ENCODE assay signal across 15 mouse cellular contexts in the genomic region with DNA sequence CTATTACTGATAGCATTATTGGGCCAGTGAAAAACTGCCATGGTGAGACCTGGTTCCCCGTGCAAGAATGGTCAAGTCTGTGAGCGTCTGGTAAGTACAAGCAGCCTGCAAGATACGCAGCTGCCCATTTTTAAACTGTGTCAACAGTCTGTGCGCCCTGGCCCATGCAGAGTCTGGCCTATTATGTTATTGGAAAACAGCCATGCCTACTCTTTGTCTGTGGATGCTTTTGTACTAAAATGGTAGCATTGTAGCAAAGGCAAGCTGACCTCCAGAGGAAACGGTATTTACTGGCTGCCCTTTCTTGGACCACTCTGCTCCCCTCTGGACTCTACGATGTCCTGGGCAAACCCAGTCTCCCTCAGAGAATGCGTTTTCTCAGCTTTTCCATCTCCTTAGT.
A peak's percentile ranks its signal among the peaks of the same experiment; 100 is the strongest.
DNase-seq lines count a peak whose midpoint lies in the region; ATAC-seq and TF ChIP-seq lines count a peak whose summit lies in the region.
"Had no signal": no experiment of that assay in that cellular context is flagged by ENCODE, and none has a peak within 500 bp of the region (broad histone marks: within the 10 kb centered on the region; RNA-seq: fewer than 3 reads in every experiment).

No protein-coding gene starts in this region.

- H3K4me1 ChIP-seq in heart, embryonic 16.5 days (ENCODE audit: control insufficient read depth, insufficient read depth, low read length) = peaks cover 18% of the 10 kb centered on the region
- H3K4me1 ChIP-seq in cerebellum, adult 2 months (ENCODE audit: control insufficient read depth, insufficient read depth, low read length) = no peaks in the 10 kb centered on the region; the same call in 1 of the 2 replicates
- no peaks in the 10 kb centered on the region for H3K4me1 ChIP-seq in forebrain, postnatal 0 days (ENCODE audit: insufficient read depth)
- H3K4me1 ChIP-seq: intestine, embryonic 15.5 days; limb, embryonic 12.5 days had no signal

- no peaks in the 10 kb centered on the region for H3K9me3 ChIP-seq in heart, embryonic 16.5 days (replicated peaks; ENCODE audit: control insufficient read depth, low read length)
- H3K9me3 ChIP-seq in forebrain, postnatal 0 days (ENCODE audit: low read length) = no peaks in the 10 kb centered on the region
- H3K9me3 ChIP-seq: intestine, embryonic 15.5 days; limb, embryonic 12.5 days had no signal

- no peak for DNase-seq in heart, adult 11 months
- peak; percentile 74 for DNase-seq in Muller cell, postnatal 12 days (ENCODE audit: inconsistent ontology term)
- DNase-seq in cerebellum, adult 2 months = peak; percentile 50 to 72
- DNase-seq in forebrain, postnatal 0 days = no peak
- DNase-seq in thymus, postnatal 25 days = no peak
- no peak for DNase-seq in kidney, adult 8-10 months
- DNase-seq in ovary, postnatal 10 days (ENCODE audit: low spot score) = no peak
- DNase-seq: adrenal gland, postnatal 25 days; kidney, postnatal 4 days; lung, embryonic 14.5 days; thymus, postnatal 14 days had no signal

- no peak overlapping the region for H3K4me3 ChIP-seq in heart, embryonic 16.5 days (ENCODE audit: low read length)
- no peak overlapping the region for H3K4me3 ChIP-seq in cerebellum, adult 2 months (replicated peaks; ENCODE audit: insufficient read depth, low read depth, low read length)
- H3K4me3 ChIP-seq in forebrain, postnatal 0 days (ENCODE audit: low read depth, low read length) = no peak overlapping the region
- H3K4me3 ChIP-seq: intestine, embryonic 15.5 days; limb, embryonic 12.5 days had no signal

- H3K27me3 ChIP-seq in heart, embryonic 16.5 days (ENCODE audit: control insufficient read depth, insufficient read depth, low read length) = no peaks in the 10 kb centered on the region
- H3K27me3 ChIP-seq in cerebellum, adult 2 months (ENCODE audit: control insufficient read depth, insufficient read depth, low read length) = no peaks in the 10 kb centered on the region
- H3K27me3 ChIP-seq in forebrain, postnatal 0 days (ENCODE audit: insufficient read depth, low read length) = no peaks in the 10 kb centered on the region
- H3K27me3 ChIP-seq: intestine, embryonic 15.5 days; limb, embryonic 12.5 days; Patski had no signal

- TF ChIP-seq CTCF in cerebellum, adult 2 months (IDR thresholded peaks at IDR 0.05; ENCODE audit: borderline replicate concordance, insufficient read depth, low read depth, low read length) = no peak
- no peak for TF ChIP-seq CTCF in forebrain, postnatal 0 days (IDR thresholded peaks at IDR 0.05; ENCODE audit: low read depth)

- H3K27ac ChIP-seq in heart, embryonic 16.5 days (ENCODE audit: low read length) = peak overlapping the region; percentile 8
- no peak overlapping the region for H3K27ac ChIP-seq in cerebellum, adult 2 months (ENCODE audit: insufficient read depth, low read length)
- H3K27ac ChIP-seq in forebrain, postnatal 0 days (ENCODE audit: low read depth, low read length) = no peak overlapping the region
- H3K27ac ChIP-seq: intestine, embryonic 15.5 days; limb, embryonic 12.5 days had no signal

- no peak overlapping the region for H3K4me2 ChIP-seq in heart, embryonic 16.5 days (ENCODE audit: low read depth, low read length)
- no peak overlapping the region for H3K4me2 ChIP-seq in forebrain, postnatal 0 days (ENCODE audit: low read depth)
- H3K4me2 ChIP-seq: intestine, embryonic 15.5 days; limb, embryonic 12.5 days; lung, embryonic 14.5 days had no signal

- 81% methylated on average over 7 of the region's 7 CpGs for WGBS in heart, embryonic 16.5 days
- 19% methylated on average over 7 of the region's 7 CpGs for WGBS in cerebellum, adult 2 months
- 25% methylated on average over 7 of the region's 7 CpGs for WGBS in forebrain, postnatal 0 days

- H3K36me3 ChIP-seq in heart, embryonic 16.5 days (ENCODE audit: control insufficient read depth, insufficient read depth) = peaks cover 19% of the 10 kb centered on the region
- H3K36me3 ChIP-seq in forebrain, postnatal 0 days (ENCODE audit: insufficient read depth) = peaks cover 23% of the 10 kb centered on the region

- ATAC-seq in heart, embryonic 16.5 days (replicated peaks; ENCODE audit: extremely low read depth, insufficient read depth, low FRiP score) = no peak
- peak; percentile 74 for ATAC-seq in forebrain, postnatal 0 days
- ATAC-seq: intestine, embryonic 15.5 days; Patski had no signal

- no peak for TF ChIP-seq POLR2A in cerebellum, adult 2 months (IDR thresholded peaks at IDR 0.05; ENCODE audit: borderline replicate concordance, insufficient read depth, low read length)

- no peak overlapping the region for H3K9ac ChIP-seq in heart, embryonic 16.5 days (ENCODE audit: low read length)
- H3K9ac ChIP-seq in forebrain, postnatal 0 days = no peak overlapping the region
- H3K9ac ChIP-seq: intestine, embryonic 15.5 days; limb, embryonic 12.5 days; lung, embryonic 14.5 days had no signal

Comparison
In these comparisons a context has a peak if more than half of its experiments do, and no peak if none do; other contexts are left out.
1. DNase-seq: peak in Muller cell, postnatal 12 days (single experiment) and cerebellum, adult 2 months (2 of 2); none in heart, adult 11 months (single experiment), forebrain, postnatal 0 days (single experiment), thymus, postnatal 25 days (single experiment), kidney, adult 8-10 months (0 of 2) and ovary, postnatal 10 days (single experiment).